Mouse (Mus musculus) kidney, adult 2 months (tissue): Measurements from ENCODE around the gene Tcl1b3.
"Not testable (repeated sequence)": the region's sequence is repeated elsewhere in the genome, so short reads cannot be mapped to it uniquely, and the experiment has no call there.

ENCODE experiments used
- CTCF ChIP-seq: fragments of 200-500 bp; conservative IDR thresholded peaks from 2 replicates; pipeline ENCODE4 v1.5.1; 2011; ENCODE audit warnings: low read depth, mild to moderate bottlenecking, control low read depth, low read length, moderate library complexity, mixed read lengths; ENCODE audit not compliant: insufficient read depth, insufficient read length
- POLR2A ChIP-seq: fragments of 200-500 bp; IDR thresholded peaks from one replicate; pipeline ENCODE4 v1.6.1; 2011; ENCODE audit warnings: low read depth, low read length, control low read depth

GRCm38 (mm10) chr12:105155286-105155685 lies 35.6 kb upstream of the Tcl1b3 start:
- TF ChIP-seq POLR2A, CTCF: not testable (repeated sequence)
